Mouse (Mus musculus): Measurements from ENCODE around the gene Abcg2. TPM values are rescaled to one million over a fixed set of nuclear protein-coding genes. Genes with fewer than 3 reads are reported as not detected.

Gene Abcg2
- polyA plus RNA-seq, 1 experiment from 2014 or later, result 44.1 TPM

- Histone ChIP-seq H3K4me3 (ENCODE audit: low read depth, low read length) (no peak overlapping the region), H3K9ac (ENCODE audit: low read length) (no peak overlapping the region), H3K27me3 (ENCODE audit: control insufficient read depth, insufficient read depth, low read length) (no peaks in the 10 kb centered on the region), H3K4me2 (ENCODE audit: low read depth, low read length, severe bottlenecking) (no peak overlapping the region), H3K9me3 (ENCODE audit: control insufficient read depth, low read length) (no peaks in the 10 kb centered on the region), H3K36me3 (ENCODE audit: control insufficient read depth, insufficient read depth, low read length) (no peaks in the 10 kb centered on the region), H3K4me1 (replicated peaks; ENCODE audit: control insufficient read depth, insufficient read depth, low read length) (no peaks in the 10 kb centered on the region), H3K27ac (ENCODE audit: low read depth, low read length) (no peak overlapping the region)
- ATAC-seq (replicated peaks; ENCODE audit: low FRiP score) (no peak), DNase-seq (ENCODE audit: low spot score) (no peak)
- 96% methylated on average over 3 of the region's 3 CpGs for WGBS
These were observed 94.2 kb downstream of the Abcg2 start for GRCm38 (mm10) chr6:58678530-58678929.

- Histone ChIP-seq H3K27ac (ENCODE audit: low read depth, low read length) (no peak overlapping the region), H3K9ac (ENCODE audit: low read length) (no peak overlapping the region), H3K4me3 (ENCODE audit: low read depth, low read length) (no peak overlapping the region), H3K4me1 (replicated peaks; ENCODE audit: control insufficient read depth, insufficient read depth, low read length) (no peaks in the 10 kb centered on the region), H3K27me3 (ENCODE audit: control insufficient read depth, insufficient read depth, low read length) (no peaks in the 10 kb centered on the region), H3K4me2 (ENCODE audit: low read depth, low read length, severe bottlenecking) (no peak overlapping the region), H3K9me3 (ENCODE audit: control insufficient read depth, low read length) (no peaks in the 10 kb centered on the region), H3K36me3 (ENCODE audit: control insufficient read depth, insufficient read depth, low read length) (no peaks in the 10 kb centered on the region)
- ATAC-seq (replicated peaks; ENCODE audit: low FRiP score), result no peak
- DNase-seq (ENCODE audit: low spot score), result no peak
- WGBS, result 78% methylated on average over 2 of the region's 2 CpGs
These were observed 107.3 kb downstream of the Abcg2 start for GRCm38 (mm10) chr6:58691584-58691983.

DNA sequence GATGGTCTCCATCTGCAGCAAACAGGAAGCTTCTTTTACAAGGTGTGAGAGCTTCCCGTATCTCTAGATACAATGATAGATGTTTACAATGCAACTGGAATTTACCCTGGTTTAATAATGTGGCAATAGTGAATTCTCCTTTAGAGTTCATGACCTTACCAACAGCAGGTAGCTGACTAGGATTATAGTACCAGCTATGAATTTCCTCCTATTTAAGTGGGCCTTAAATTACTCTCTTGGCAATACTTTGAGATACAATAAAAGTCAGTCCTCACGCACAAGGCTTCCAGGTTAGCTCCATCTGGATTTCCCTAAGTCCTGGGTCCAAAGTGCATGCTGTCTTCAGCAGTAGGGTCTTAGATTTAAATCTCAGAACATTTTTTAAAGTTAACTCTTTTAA lies 109.9 kb downstream of the Abcg2 start:
- Histone ChIP-seq H3K36me3 (ENCODE audit: control insufficient read depth, insufficient read depth, low read length) (no peaks in the 10 kb centered on the region), H3K4me2 (ENCODE audit: low read depth, low read length, severe bottlenecking) (no peak overlapping the region), H3K9ac (ENCODE audit: low read length) (no peak overlapping the region), H3K4me1 (replicated peaks; ENCODE audit: control insufficient read depth, insufficient read depth, low read length) (no peaks in the 10 kb centered on the region), H3K4me3 (ENCODE audit: low read depth, low read length) (no peak overlapping the region), H3K27ac (ENCODE audit: low read depth, low read length) (no peak overlapping the region), H3K27me3 (ENCODE audit: control insufficient read depth, insufficient read depth, low read length) (no peaks in the 10 kb centered on the region), H3K9me3 (ENCODE audit: control insufficient read depth, low read length) (no peaks in the 10 kb centered on the region)
- ATAC-seq (replicated peaks; ENCODE audit: low FRiP score) (no peak), DNase-seq (ENCODE audit: low spot score) (no peak)
- WGBS, result 94% methylated on average over 2 of the region's 2 CpGs

DNA sequence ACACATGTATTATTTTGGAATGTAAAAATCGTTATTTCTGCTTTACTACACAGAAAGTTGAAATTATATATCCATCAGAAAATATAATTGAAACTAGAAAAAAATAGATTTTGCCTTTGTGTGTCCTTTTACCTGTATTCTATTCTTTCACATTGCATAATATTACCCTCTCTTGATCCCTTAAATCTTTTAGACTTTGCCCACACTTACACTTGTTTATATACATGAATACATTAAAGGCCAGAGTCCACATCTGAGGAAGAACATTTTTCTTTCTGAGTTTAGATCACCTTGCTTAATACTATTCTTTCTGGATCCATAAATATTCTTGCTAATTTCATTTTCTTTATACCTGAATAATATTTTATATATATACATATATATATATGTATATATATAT lies 110.4 kb downstream of the Abcg2 start:
- H3K4me1 ChIP-seq (replicated peaks; ENCODE audit: control insufficient read depth, insufficient read depth, low read length), result no peaks in the 10 kb centered on the region
- H3K9ac ChIP-seq (ENCODE audit: low read length), result no peak overlapping the region
- no peak overlapping the region for H3K27ac ChIP-seq (ENCODE audit: low read depth, low read length)
- no peak overlapping the region for H3K4me2 ChIP-seq (ENCODE audit: low read depth, low read length, severe bottlenecking)
- H3K36me3 ChIP-seq (ENCODE audit: control insufficient read depth, insufficient read depth, low read length), result no peaks in the 10 kb centered on the region
- WGBS, result 75% methylated on average over 1 of the region's 1 CpGs
- ATAC-seq (replicated peaks; ENCODE audit: low FRiP score) (no peak), DNase-seq (ENCODE audit: low spot score) (no peak)
- no peaks in the 10 kb centered on the region for H3K27me3 ChIP-seq (ENCODE audit: control insufficient read depth, insufficient read depth, low read length)
- H3K9me3 ChIP-seq (ENCODE audit: control insufficient read depth, low read length), result no peaks in the 10 kb centered on the region
- H3K4me3 ChIP-seq (ENCODE audit: low read depth, low read length), result no peak overlapping the region

- Histone ChIP-seq H3K36me3 (ENCODE audit: control insufficient read depth, insufficient read depth, low read length) (no peaks in the 10 kb centered on the region), H3K4me1 (replicated peaks; ENCODE audit: control insufficient read depth, insufficient read depth, low read length) (no peaks in the 10 kb centered on the region), H3K4me3 (ENCODE audit: low read depth, low read length) (no peak overlapping the region), H3K9me3 (ENCODE audit: control insufficient read depth, low read length) (no peaks in the 10 kb centered on the region), H3K9ac (ENCODE audit: low read length) (no peak overlapping the region), H3K27ac (ENCODE audit: low read depth, low read length) (no peak overlapping the region), H3K27me3 (ENCODE audit: control insufficient read depth, insufficient read depth, low read length) (no peaks in the 10 kb centered on the region), H3K4me2 (ENCODE audit: low read depth, low read length, severe bottlenecking) (no peak overlapping the region)
- 58% methylated on average over 1 of the region's 1 CpGs for WGBS
- ATAC-seq (replicated peaks; ENCODE audit: low FRiP score) (no peak), DNase-seq (ENCODE audit: low spot score) (no peak)
These were observed 126.0 kb downstream of the Abcg2 start for GRCm38 (mm10) chr6:58710369-58710768.

GRCm38 (mm10) chr6:58711909-58712308 lies 127.6 kb downstream of the Abcg2 start:
- ATAC-seq (replicated peaks; ENCODE audit: low FRiP score) (no peak), DNase-seq (ENCODE audit: low spot score) (no peak)
- no peaks in the 10 kb centered on the region for H3K4me1 ChIP-seq (replicated peaks; ENCODE audit: control insufficient read depth, insufficient read depth, low read length)
- no peaks in the 10 kb centered on the region for H3K9me3 ChIP-seq (ENCODE audit: control insufficient read depth, low read length)
- no peaks in the 10 kb centered on the region for H3K36me3 ChIP-seq (ENCODE audit: control insufficient read depth, insufficient read depth, low read length)
- WGBS, result 89% methylated on average over 2 of the region's 2 CpGs
- no peak overlapping the region for H3K4me3 ChIP-seq (ENCODE audit: low read depth, low read length)
- H3K9ac ChIP-seq (ENCODE audit: low read length), result no peak overlapping the region
- no peak overlapping the region for H3K27ac ChIP-seq (ENCODE audit: low read depth, low read length)
- H3K27me3 ChIP-seq (ENCODE audit: control insufficient read depth, insufficient read depth, low read length), result no peaks in the 10 kb centered on the region
- H3K4me2 ChIP-seq (ENCODE audit: low read depth, low read length, severe bottlenecking), result no peak overlapping the region

- H3K9me3 ChIP-seq (ENCODE audit: control insufficient read depth, low read length), result no peaks in the 10 kb centered on the region
- H3K4me3 ChIP-seq (ENCODE audit: low read depth, low read length), result no peak overlapping the region
- H3K9ac ChIP-seq (ENCODE audit: low read length), result no peak overlapping the region
- no peaks in the 10 kb centered on the region for H3K4me1 ChIP-seq (replicated peaks; ENCODE audit: control insufficient read depth, insufficient read depth, low read length)
- ATAC-seq (replicated peaks; ENCODE audit: low FRiP score), result no peak
- H3K27me3 ChIP-seq (ENCODE audit: control insufficient read depth, insufficient read depth, low read length), result no peaks in the 10 kb centered on the region
- no peak for DNase-seq (ENCODE audit: low spot score)
- WGBS, result 92% methylated on average over 2 of the region's 2 CpGs
- H3K27ac ChIP-seq (ENCODE audit: low read depth, low read length), result no peak overlapping the region
- no peak overlapping the region for H3K4me2 ChIP-seq (ENCODE audit: low read depth, low read length, severe bottlenecking)
- no peaks in the 10 kb centered on the region for H3K36me3 ChIP-seq (ENCODE audit: control insufficient read depth, insufficient read depth, low read length)
These were observed 149.5 kb downstream of the Abcg2 start for GRCm38 (mm10) chr6:58733851-58734250.

GRCm38 (mm10) chr6:58735090-58735489 lies 150.8 kb downstream of the Abcg2 start:
- H3K9ac ChIP-seq (ENCODE audit: low read length), result no peak overlapping the region
- H3K4me2 ChIP-seq (ENCODE audit: low read depth, low read length, severe bottlenecking), result no peak overlapping the region
- ATAC-seq (replicated peaks; ENCODE audit: low FRiP score) (no peak), DNase-seq (ENCODE audit: low spot score) (no peak)
- H3K9me3 ChIP-seq (ENCODE audit: control insufficient read depth, low read length), result no peaks in the 10 kb centered on the region
- no peak overlapping the region for H3K4me3 ChIP-seq (ENCODE audit: low read depth, low read length)
- H3K27me3 ChIP-seq (ENCODE audit: control insufficient read depth, insufficient read depth, low read length), result no peaks in the 10 kb centered on the region
- WGBS, result 90% methylated on average over 1 of the region's 1 CpGs
- no peak overlapping the region for H3K27ac ChIP-seq (ENCODE audit: low read depth, low read length)
- no peaks in the 10 kb centered on the region for H3K36me3 ChIP-seq (ENCODE audit: control insufficient read depth, insufficient read depth, low read length)
- no peaks in the 10 kb centered on the region for H3K4me1 ChIP-seq (replicated peaks; ENCODE audit: control insufficient read depth, insufficient read depth, low read length)

Data from forebrain, embryonic 11.5 days (tissue).